Mouse (Mus musculus) 3T3-L1 (cell line): ENCODE results near the gene Baz2b.
"Not testable (repeated sequence)": the region's sequence is repeated elsewhere in the genome, so short reads cannot be mapped to it uniquely, and the experiment has no call there.

Experiments used
- DNase-seq: peaks from one replicate; pipeline ENCODE4 v3.0.0-alpha.2; 2015; ENCODE audit warnings: low read depth, low spot score

Baz2b gene

GRCm38 (mm10) chr2:60200667-60201066, 9.0 kb downstream of the Baz2b start:
- DNase-seq: peak; percentile 65

- no peak for DNase-seq
Measured at GRCm38 (mm10) chr2:60200051-60200562, 9.5 kb downstream of the Baz2b start.

DNA sequence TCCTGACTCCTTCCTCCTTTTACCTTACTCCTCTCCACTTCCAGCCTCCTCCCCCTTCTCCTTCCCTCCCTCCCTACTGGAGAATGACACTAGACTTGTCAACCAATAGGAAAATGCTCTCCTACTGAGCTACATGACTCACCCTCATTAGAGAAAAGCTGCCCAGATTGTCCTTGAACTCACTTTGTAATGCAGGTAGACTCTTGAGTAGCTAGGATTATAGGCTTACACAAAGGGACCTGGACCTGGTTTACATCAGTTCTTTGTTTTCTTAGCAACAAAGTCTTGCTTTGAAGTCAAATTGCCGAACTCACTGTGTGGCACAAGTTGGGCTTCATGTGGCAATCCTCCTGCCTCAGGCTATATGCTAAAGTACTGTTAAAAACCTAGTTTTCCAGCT, 12.8 kb downstream of the Baz2b start:
- peak; percentile 27 for DNase-seq

DNA sequence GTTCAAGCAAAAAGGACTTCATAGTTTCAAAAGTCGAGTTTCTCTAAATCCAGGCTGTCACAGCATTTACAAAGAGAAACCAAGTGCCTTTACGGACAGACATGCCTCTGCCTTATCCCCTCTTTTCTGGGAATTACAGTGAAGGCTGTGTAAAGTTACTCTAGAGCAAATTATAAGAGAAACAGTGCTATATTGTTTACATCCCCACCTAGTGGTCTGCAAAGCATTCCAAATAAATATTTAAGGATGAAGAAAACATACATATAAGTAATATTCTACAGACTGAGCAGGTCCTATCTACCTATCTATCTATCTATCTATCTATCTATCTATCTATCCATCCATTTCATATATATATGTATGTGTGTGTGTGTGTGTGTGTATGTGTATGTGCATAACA, 27.9 kb downstream of the Baz2b start:
- DNase-seq: peak; percentile 53

DNA sequence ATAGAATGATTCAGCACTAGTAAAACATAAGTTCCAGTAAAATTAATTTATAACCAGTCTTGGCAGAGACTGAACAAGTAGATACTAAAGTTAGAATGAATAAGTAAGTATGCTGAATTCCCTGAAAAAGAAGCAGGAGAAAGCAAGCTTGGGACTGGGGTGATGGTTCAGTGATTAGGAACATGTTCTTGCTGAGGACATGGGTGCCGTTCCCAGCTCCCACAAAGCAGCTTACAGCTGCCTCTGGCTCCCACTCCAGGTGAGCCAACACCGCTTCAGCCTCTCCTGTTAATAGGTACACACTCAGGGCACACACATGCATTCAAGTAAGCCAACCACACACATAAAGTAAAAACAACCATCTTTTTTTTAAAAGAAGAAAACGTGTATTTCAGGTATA, 32.1 kb downstream of the Baz2b start:
- DNase-seq: no peak

DNA sequence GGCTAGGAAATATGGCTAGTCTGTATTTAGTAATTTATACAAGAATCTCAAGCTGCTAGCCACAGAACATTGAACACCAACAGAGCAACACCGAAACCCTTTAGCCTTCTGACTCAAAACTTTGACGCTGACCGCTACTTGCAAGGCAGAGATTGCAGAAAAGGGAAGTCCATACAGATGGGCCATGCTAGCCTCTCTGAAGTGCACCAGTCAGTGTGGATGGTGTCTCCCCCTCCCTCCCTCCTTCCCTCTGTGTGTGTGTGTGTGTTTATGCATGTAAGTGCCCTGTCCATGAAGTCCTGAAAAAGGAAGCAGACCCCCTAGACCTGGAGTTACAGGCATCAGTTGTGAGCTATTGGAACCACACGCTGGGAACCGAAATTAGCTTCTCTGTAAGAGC, 33.6 kb downstream of the Baz2b start:
- DNase-seq: no peak

GRCm38 (mm10) chr2:60175078-60175477, 34.6 kb downstream of the Baz2b start:
- no peak for DNase-seq

DNA sequence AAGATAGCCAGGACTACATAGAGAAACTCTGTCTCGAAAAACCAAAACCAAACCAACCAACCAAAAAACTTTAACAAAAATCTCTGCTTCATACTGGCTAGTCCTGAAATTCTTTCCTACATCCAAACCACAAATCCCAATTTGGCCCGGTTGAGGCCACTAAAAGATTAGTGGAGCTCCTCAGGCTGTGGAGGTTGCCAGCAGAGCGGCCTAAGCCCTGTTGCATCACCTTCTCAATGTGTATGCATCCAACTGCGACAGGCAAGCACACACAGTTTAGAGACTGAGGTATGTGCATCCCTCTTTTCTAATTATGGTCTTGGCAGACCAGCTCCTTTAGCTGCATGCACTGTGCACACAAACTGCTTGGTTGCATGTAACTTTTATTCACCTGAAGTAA, 36.0 kb downstream of the Baz2b start:
- peak; percentile 86 for DNase-seq

DNA sequence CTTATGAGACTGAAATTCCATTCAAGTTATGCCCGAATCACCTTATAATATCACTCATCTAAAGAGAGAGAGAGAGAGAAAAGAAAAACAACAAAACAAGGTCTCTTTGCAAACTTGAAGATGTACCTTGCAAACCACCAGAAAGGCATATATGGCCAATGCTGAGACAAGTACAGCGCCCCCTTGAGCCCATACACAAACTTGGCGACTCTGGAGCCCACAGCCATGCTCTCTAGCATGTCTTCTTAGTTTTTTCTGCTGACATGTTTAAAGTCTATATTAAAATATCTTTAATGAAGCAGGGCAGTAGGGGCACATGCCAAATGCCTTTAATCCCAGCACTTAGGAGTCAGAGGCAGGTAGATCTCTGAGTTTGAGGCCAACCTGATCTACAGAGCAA, 36.4 kb downstream of the Baz2b start:
- DNase-seq: peak; percentile 47

DNA sequence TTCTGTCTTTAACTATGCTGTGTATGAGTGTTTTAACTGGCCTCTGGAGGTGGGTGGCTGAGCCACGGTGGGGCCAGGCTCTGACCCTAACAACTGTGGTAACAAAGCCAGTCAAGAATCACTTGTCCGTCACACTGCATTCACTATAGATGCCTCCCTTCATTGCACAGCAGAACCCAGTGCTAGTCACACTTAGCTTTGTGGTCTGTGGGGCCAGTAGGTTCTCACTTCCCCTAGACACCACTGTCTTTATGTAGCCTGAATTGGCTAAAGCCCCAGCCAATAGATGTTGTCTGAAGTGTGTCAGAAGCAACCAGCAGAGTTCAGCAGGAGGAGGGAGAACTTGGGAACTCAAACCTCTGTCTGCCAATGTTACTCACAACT, 37.1 kb downstream of the Baz2b start:
- DNase-seq: peak; percentile 68

- peak; percentile 87 for DNase-seq
Measured at GRCm38 (mm10) chr2:60171786-60172530, 37.7 kb downstream of the Baz2b start.

GRCm38 (mm10) chr2:60166878-60167277, 42.8 kb downstream of the Baz2b start:
- DNase-seq: no peak

- DNase-seq: no peak
Measured at GRCm38 (mm10) chr2:60165679-60166078, 44.0 kb downstream of the Baz2b start.

GRCm38 (mm10) chr2:60163744-60164143, 45.9 kb downstream of the Baz2b start:
- no peak for DNase-seq

GRCm38 (mm10) chr2:60152481-60152880, 57.2 kb downstream of the Baz2b start:
- DNase-seq: no peak

DNA sequence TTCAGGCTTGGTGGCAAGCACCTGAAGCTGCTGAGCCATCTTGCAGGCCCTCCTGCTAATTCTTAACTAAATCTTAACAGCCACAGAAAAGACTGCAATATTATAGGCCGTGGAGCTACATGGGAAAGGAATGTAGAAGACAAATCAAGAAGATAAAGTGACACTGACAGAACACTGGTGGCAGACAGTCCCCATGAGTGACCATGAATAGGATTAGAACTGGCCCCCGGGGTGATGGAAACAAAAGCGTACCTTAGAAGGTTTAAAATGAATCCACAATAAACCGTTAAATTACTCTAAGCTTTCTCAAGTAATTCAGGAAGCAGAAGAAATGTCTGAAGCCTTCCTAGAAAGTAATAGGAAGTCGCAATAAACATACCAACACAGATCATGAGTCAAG, 61.0 kb downstream of the Baz2b start:
- no peak for DNase-seq

GRCm38 (mm10) chr2:60147428-60147827, 62.2 kb downstream of the Baz2b start:
- DNase-seq: no peak

DNA sequence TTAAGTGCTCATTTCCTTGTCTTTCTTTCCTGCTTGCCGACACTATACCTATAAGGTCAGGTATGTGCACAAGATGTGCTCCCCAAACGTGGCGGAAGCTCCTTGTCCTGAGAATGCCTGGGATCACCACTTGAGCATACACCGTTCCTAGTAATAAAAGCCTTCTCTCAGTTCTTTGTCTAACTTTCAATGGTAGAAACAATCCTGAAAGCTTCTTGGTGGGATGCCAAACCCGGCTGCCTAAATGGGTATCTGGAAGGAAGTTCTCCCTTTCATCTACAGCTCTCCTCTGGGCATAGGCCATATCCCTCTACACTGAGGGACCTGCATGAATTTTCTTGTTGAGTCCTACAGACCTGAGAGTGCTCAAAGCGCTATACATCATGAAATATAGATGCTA, 63.9 kb downstream of the Baz2b start:
- no peak for DNase-seq

GRCm38 (mm10) chr2:60143383-60143782, 66.3 kb downstream of the Baz2b start:
- no peak for DNase-seq

DNA sequence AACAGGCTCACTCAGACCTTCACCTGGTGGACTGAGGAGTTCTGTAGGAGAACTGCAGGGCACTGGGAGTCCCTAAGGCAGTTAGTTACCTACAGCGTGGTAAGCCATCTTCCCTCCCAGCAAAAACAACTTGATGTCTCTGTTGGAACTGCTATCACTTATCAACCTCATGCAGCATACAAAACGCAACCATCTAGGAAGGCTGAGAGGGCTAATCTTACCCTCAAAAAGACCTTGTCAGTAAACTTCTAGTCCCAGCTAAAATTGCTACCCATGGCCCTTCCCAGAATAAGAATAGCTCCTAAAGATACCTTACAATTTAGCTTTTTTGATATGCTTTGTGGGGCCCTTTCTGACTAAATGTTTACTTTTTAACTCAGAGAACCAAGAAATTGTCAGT, 67.4 kb downstream of the Baz2b start:
- no peak for DNase-seq

DNA sequence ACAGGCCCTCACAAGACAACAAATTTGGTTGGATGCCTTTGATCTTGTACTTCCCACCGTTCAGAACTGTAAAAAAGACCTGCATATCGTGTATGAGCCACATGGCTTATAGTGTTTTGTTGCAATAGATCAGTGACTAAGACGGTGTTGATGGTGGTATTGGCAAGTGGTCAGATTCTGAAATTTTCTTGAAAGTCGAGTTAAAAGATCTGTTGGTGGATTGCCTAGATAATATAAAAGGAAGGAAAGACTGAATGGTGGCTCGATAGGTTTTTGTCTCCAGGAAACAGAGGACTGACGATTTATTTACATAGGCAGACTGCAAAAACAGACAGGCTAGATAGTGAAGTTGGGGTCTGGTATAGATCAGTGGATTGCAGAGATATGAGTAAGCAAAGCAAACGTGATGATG, 70.9 kb downstream of the Baz2b start:
- DNase-seq: peak; percentile 31

DNA sequence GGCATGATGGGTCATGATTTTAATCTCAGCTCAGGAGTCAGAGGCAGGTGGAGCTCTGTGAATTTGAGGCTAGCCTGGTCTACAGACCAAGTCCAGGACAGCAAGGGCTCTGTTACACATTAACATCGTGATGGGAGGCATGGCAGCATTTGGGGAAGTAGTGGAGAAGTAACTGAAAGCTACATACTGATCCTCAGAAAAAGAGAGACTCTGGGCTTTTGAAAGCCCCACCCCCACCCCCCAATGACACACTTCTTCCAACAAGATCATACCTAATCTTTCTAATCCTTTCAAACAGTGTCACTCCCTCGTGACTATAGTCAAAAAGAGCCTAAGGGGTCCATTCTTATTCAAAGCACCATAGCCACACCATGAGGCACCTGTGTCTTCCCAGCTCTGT, 73.8 kb downstream of the Baz2b start:
- DNase-seq: no peak

- not testable (repeated sequence) for DNase-seq
Measured at GRCm38 (mm10) chr2:60134958-60135357, 74.7 kb downstream of the Baz2b start.

GRCm38 (mm10) chr2:60133072-60133471, 76.6 kb downstream of the Baz2b start:
- no peak for DNase-seq
